ENCODE assay signal across 18 mouse cellular contexts in the genomic region with DNA sequence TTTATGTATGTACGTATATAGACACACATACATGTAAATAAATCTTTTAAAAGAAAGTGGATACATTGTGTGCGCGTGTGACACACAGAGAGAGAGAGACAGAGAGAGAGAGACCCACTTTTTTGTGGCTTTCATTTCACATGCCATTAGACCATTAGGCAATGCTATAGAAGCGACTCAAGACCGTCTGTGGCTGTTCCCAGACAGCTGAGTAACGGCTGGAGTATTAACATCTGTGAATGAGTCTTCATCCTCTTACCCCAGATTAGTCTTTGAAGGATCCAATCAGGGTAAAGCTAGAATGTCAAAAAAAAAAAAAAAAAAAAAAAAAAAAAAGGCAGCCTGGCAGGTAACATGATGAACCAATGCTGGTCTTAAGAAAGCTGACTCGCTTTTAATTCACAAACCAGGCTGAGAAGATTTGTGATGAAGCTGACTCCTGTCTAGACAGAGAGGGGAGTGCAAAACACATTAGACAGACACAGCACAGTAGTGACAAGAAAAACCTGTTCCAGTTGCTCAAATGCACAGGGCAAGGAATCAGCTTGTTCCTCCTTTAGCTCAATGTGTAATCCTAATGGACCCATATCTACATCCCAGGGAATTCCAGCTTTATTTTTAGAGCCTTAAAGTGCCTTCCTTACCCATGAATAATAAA.
A peak's percentile ranks its signal among the peaks of the same experiment; 100 is the strongest.
DNase-seq lines count a peak whose midpoint lies in the region; ATAC-seq and TF ChIP-seq lines count a peak whose summit lies in the region.
"Had no signal": no experiment of that assay in that cellular context is flagged by ENCODE, and none has a peak within 500 bp of the region (broad histone marks: within the 10 kb centered on the region; RNA-seq: fewer than 3 reads in every experiment).

No protein-coding gene starts in this region.

- no peak for TF ChIP-seq POLR2A in heart, adult 2 months (IDR thresholded peaks at IDR 0.05; ENCODE audit: insufficient read depth, low read depth, low read length)

- H3K9me3 ChIP-seq in kidney, embryonic 14.5 days (ENCODE audit: control insufficient read depth, low read length): no peaks in the 10 kb centered on the region
- H3K9me3 ChIP-seq in forebrain, embryonic 16.5 days (ENCODE audit: control insufficient read depth, low read length): no peaks in the 10 kb centered on the region
- H3K9me3 ChIP-seq: midbrain, embryonic 13.5 days; neural tube, embryonic 12.5 days had no signal

- ATAC-seq in kidney, embryonic 14.5 days (ENCODE audit: low FRiP score, low TSS enrichment): peak; percentile 67
- ATAC-seq in forebrain, embryonic 16.5 days: no peak
- ATAC-seq: inflammation-experienced regulatory T-cells, adult 6 months; midbrain, embryonic 13.5 days had no signal

- H3K27ac ChIP-seq in heart, adult 2 months: no peak overlapping the region
- H3K27ac ChIP-seq in kidney, embryonic 14.5 days (ENCODE audit: low read depth, low read length): peak overlapping the region; percentile 67; the same call in 1 of the 2 replicates
- H3K27ac ChIP-seq in forebrain, embryonic 16.5 days (ENCODE audit: low read length): no peak overlapping the region
- H3K27ac ChIP-seq: forebrain, embryonic 10.5 days; layer of hippocampus, adult 2 months; midbrain, embryonic 13.5 days; neural tube, embryonic 12.5 days had no signal

- DNase-seq in heart, adult 11 months: peak; percentile 25
- no peak for DNase-seq in heart, adult 2 months
- DNase-seq in kidney, adult 11 months: no peak
- peak; percentile 75 for DNase-seq in 3T3-L1 (ENCODE audit: low read depth, low spot score)
- peak; percentile 44 for DNase-seq in fibroblast of lung, adult 2 months (ENCODE audit: low read depth)
- DNase-seq in urinary bladder, adult 2 months (ENCODE audit: low spot score): no peak
- DNase-seq: adrenal gland, postnatal 10 days; cerebellum, adult 9-10 months; embryo, embryonic 11 days; lung, postnatal 4 days; thymus, postnatal 4 days had no signal

- TF ChIP-seq EP300 in heart, adult 2 months (IDR thresholded peaks at IDR 0.05; ENCODE audit: insufficient read depth, low read depth, low read length): no peak

- H3K9ac ChIP-seq in heart, adult 2 months (ENCODE audit: low read depth, low read length): no peak overlapping the region
- H3K9ac ChIP-seq in kidney, embryonic 14.5 days (ENCODE audit: low read depth, low read length): no peak overlapping the region
- H3K9ac ChIP-seq in forebrain, embryonic 16.5 days (replicated peaks; ENCODE audit: low read depth, low read length): no peak overlapping the region
- H3K9ac ChIP-seq: midbrain, embryonic 13.5 days; neural tube, embryonic 12.5 days had no signal

- intact Hi-C loops in heart, adult 2 months (cut with DNase I): no loop called here

- peaks cover 2% of the 10 kb centered on the region for H3K36me3 ChIP-seq in heart, adult 2 months (ENCODE audit: control insufficient read depth, insufficient read depth, low read length)
- no peaks in the 10 kb centered on the region for H3K36me3 ChIP-seq in kidney, embryonic 14.5 days (ENCODE audit: control insufficient read depth, insufficient read depth, low read length)
- no peaks in the 10 kb centered on the region for H3K36me3 ChIP-seq in forebrain, embryonic 16.5 days (ENCODE audit: control insufficient read depth, insufficient read depth)
- H3K36me3 ChIP-seq: neural tube, embryonic 12.5 days had no signal

- no peak for TF ChIP-seq CTCF in heart, adult 2 months (IDR thresholded peaks at IDR 0.05)

- H3K79me2 ChIP-seq in heart, adult 2 months (replicated peaks; ENCODE audit: control insufficient read depth, insufficient read depth, low read length): no peaks in the 10 kb centered on the region

- H3K4me3 ChIP-seq in heart, adult 2 months: no peak overlapping the region
- no peak overlapping the region for H3K4me3 ChIP-seq in kidney, embryonic 14.5 days (ENCODE audit: low read length)
- no peak overlapping the region for H3K4me3 ChIP-seq in forebrain, embryonic 16.5 days (replicated peaks; ENCODE audit: low read length)
- H3K4me3 ChIP-seq: forebrain, embryonic 10.5 days; layer of hippocampus, adult 2 months; midbrain, embryonic 13.5 days; neural tube, embryonic 12.5 days had no signal

- peaks cover 4% of the 10 kb centered on the region for H3K4me1 ChIP-seq in heart, adult 2 months (ENCODE audit: control insufficient read depth, insufficient read depth, low read length)
- H3K4me1 ChIP-seq in kidney, embryonic 14.5 days (ENCODE audit: control insufficient read depth, insufficient read depth, low read length): peaks cover 23% of the 10 kb centered on the region
- H3K4me1 ChIP-seq in forebrain, embryonic 16.5 days (replicated peaks; ENCODE audit: control insufficient read depth, insufficient read depth, low read length): peaks cover 7% of the 10 kb centered on the region

- no peaks in the 10 kb centered on the region for H3K27me3 ChIP-seq in heart, adult 2 months (ENCODE audit: control insufficient read depth, insufficient read depth, low read length)
- no peaks in the 10 kb centered on the region for H3K27me3 ChIP-seq in kidney, embryonic 14.5 days (ENCODE audit: control insufficient read depth, insufficient read depth, low read length)
- H3K27me3 ChIP-seq in forebrain, embryonic 16.5 days (replicated peaks; ENCODE audit: control insufficient read depth, insufficient read depth, low read length): no peaks in the 10 kb centered on the region
- H3K27me3 ChIP-seq: midbrain, embryonic 13.5 days; neural tube, embryonic 12.5 days had no signal

- WGBS in heart, adult 2 months: 88% methylated on average over 7 of the region's 7 CpGs
- 47% methylated on average over 7 of the region's 7 CpGs for WGBS in kidney, embryonic 14.5 days
- WGBS in forebrain, embryonic 16.5 days: 80% methylated on average over 7 of the region's 7 CpGs

- no peak overlapping the region for H3K4me2 ChIP-seq in kidney, embryonic 14.5 days (replicated peaks; ENCODE audit: low read depth, low read length)
- no peak overlapping the region for H3K4me2 ChIP-seq in forebrain, embryonic 16.5 days (ENCODE audit: low read length)
- H3K4me2 ChIP-seq: midbrain, embryonic 13.5 days; neural tube, embryonic 12.5 days had no signal

Comparison
In these comparisons a context has a peak if more than half of its experiments do, and no peak if none do; other contexts are left out.
1. DNase-seq: peak in heart, adult 11 months (single experiment), 3T3-L1 (single experiment) and fibroblast of lung, adult 2 months (single experiment); none in heart, adult 2 months (0 of 2), kidney, adult 11 months (single experiment) and urinary bladder, adult 2 months (single experiment).